Mouse (Mus musculus) intestine, embryonic 15.5 days (tissue): ENCODE measurements around the gene Vwa1. TPM values are rescaled to one million over a fixed set of nuclear protein-coding genes. Genes with fewer than 3 reads are reported as not detected.

Experiments used
- ATAC-seq: fragments of 200-750 bp; cut with Nextera tagmentation; 2 replicates; pipeline ENCODE4 v1.8.0; 2017; ENCODE audit warnings: moderate TSS enrichment, moderate library complexity
- H3K27ac ChIP-seq: fragments of 300-500 bp; sonication (generic); 2 replicates; pipeline ENCODE4 v1.5.1; 2015; ENCODE audit warnings: mild to moderate bottlenecking, inconsistent platforms
- H3K27me3 ChIP-seq: fragments of 300-500 bp; sonication (generic); replicated peaks from 2 replicates; pipeline ENCODE4 v1.6.1; 2015; ENCODE audit warnings: inconsistent platforms
- H3K36me3 ChIP-seq: fragments of 300-500 bp; sonication (generic); 2 replicates; pipeline ENCODE4 v1.6.1; 2015; ENCODE audit warnings: inconsistent platforms
- H3K4me1 ChIP-seq: fragments of 300-500 bp; sonication (generic); replicated peaks from 2 replicates; pipeline ENCODE4 v1.6.1; 2015; ENCODE audit warnings: inconsistent platforms
- H3K4me2 ChIP-seq: fragments of 300-500 bp; sonication (generic); replicated peaks from 2 replicates; pipeline ENCODE4 v1.6.1; 2015; ENCODE audit warnings: mild to moderate bottlenecking, inconsistent platforms
- H3K4me3 ChIP-seq: fragments of 300-500 bp; sonication (generic); replicated peaks from 2 replicates; pipeline ENCODE4 v1.5.1; 2015; ENCODE audit warnings: inconsistent platforms
- H3K9ac ChIP-seq: fragments of 300-500 bp; sonication (generic); 2 replicates; pipeline ENCODE4 v1.6.1; 2015; ENCODE audit warnings: inconsistent platforms
- H3K9me3 ChIP-seq: fragments of 300-500 bp; sonication (generic); 2 replicates; pipeline ENCODE4 v1.6.1; 2016; ENCODE audit warnings: inconsistent platforms
- WGBS: fragments of 180-500 bp; shearing (Covaris S2); methylation state at CpG from one replicate; pipeline ENCODE4 v1.1.7; 2015; 5-methylcytosine and 5-hydroxymethylcytosine counted together
- polyA plus RNA-seq: library from polyadenylated mRNA; unstranded; fragments of >200 nt; fragmentation: Nextera tagmentation; extraction: Ambion mirVana; gene quantifications from 2 replicates; pipeline ENCODE4 v1.2.1, GENCODE M21; 2015

The Vwa1 gene
- polyA plus RNA-seq, 1 experiment from 2014 or later = 16.7 TPM

- H3K36me3 ChIP-seq = peaks cover 12% of the 10 kb centered on the region; the same call in 1 of the 2 replicates
- no peak overlapping the region for H3K9ac ChIP-seq
- no peaks in the 10 kb centered on the region for H3K27me3 ChIP-seq
- peaks cover 10% of the 10 kb centered on the region for H3K4me1 ChIP-seq
- H3K4me3 ChIP-seq = no peak overlapping the region
- WGBS = 50% methylated on average over 8 of the region's 8 CpGs
- H3K9me3 ChIP-seq = no peaks in the 10 kb centered on the region
- H3K4me2 ChIP-seq = no peak overlapping the region
- no peak for ATAC-seq
- H3K27ac ChIP-seq = no peak overlapping the region
Measured at GRCm38 (mm10) chr4:155738262-155738661, 36.2 kb downstream of the Vwa1 start.

GRCm38 (mm10) chr4:155736421-155736820, 38.1 kb downstream of the Vwa1 start:
- no peak for ATAC-seq
- WGBS = 90% methylated on average over 5 of the region's 5 CpGs
- Histone ChIP-seq H3K4me3 (no peak overlapping the region), H3K4me2 (no peak overlapping the region), H3K36me3 (peaks cover 4% of the 10 kb centered on the region; the same call in 1 of the 2 replicates), H3K9ac (no peak overlapping the region), H3K27me3 (no peaks in the 10 kb centered on the region), H3K4me1 (peaks cover 10% of the 10 kb centered on the region), H3K9me3 (no peaks in the 10 kb centered on the region), H3K27ac (no peak overlapping the region)

GRCm38 (mm10) chr4:155735788-155736187, 38.7 kb downstream of the Vwa1 start:
- H3K36me3 ChIP-seq = peaks cover 4% of the 10 kb centered on the region; the same call in 1 of the 2 replicates
- H3K27me3 ChIP-seq = no peaks in the 10 kb centered on the region
- 0 out of 2 replicates have a peak overlapping the region, but pooled peaks have one; percentile 8 for H3K27ac ChIP-seq
- H3K9ac ChIP-seq = peak overlapping the region; percentile 78
- ATAC-seq = no peak
- WGBS = 69% methylated on average over 5 of the region's 5 CpGs
- H3K4me2 ChIP-seq = peak overlapping the region; percentile 84
- peaks cover 10% of the 10 kb centered on the region for H3K4me1 ChIP-seq
- peak overlapping the region; percentile 93 for H3K4me3 ChIP-seq
- no peaks in the 10 kb centered on the region for H3K9me3 ChIP-seq

- ATAC-seq = peak; percentile 80
- Histone ChIP-seq H3K4me2 (peak overlapping the region; percentile 84), H3K27ac (peak overlapping the region; percentile 90), H3K9ac (peak overlapping the region; percentile 78), H3K36me3 (peaks cover under 1% of the 10 kb centered on the region; the same call in 1 of the 2 replicates), H3K27me3 (no peaks in the 10 kb centered on the region), H3K4me1 (peaks cover 10% of the 10 kb centered on the region), H3K4me3 (peak overlapping the region; percentile 93), H3K9me3 (no peaks in the 10 kb centered on the region)
- WGBS = under 1% methylated on average over 54 of the region's 79 CpGs
Measured at GRCm38 (mm10) chr4:155734951-155735702, 39.4 kb downstream of the Vwa1 start.

GRCm38 (mm10) chr4:155734350-155734941, 40.1 kb downstream of the Vwa1 start, which contains the start of gene Tmem240:
Gene Tmem240, plus strand, starts transcription at chr4:155734800.
- no peaks in the 10 kb centered on the region for H3K27me3 ChIP-seq
- H3K9me3 ChIP-seq = no peaks in the 10 kb centered on the region
- peak within 1 kb of the TSS; percentile 90 for H3K27ac ChIP-seq
- peak within 1 kb of the TSS; percentile 84 for H3K4me2 ChIP-seq
- H3K9ac ChIP-seq = peak within 1 kb of the TSS; percentile 78
- no peaks in the 10 kb centered on the region; the same call in 1 of the 2 replicates for H3K36me3 ChIP-seq
- H3K4me1 ChIP-seq = peaks cover 10% of the 10 kb centered on the region
- peak; percentile 93 for ATAC-seq
- 1% methylated on average over 33 of the region's 35 CpGs for WGBS
- H3K4me3 ChIP-seq = peak within 1 kb of the TSS; percentile 93

GRCm38 (mm10) chr4:155733267-155733666, 41.2 kb downstream of the Vwa1 start:
- Histone ChIP-seq H3K27ac (no peak overlapping the region), H3K4me2 (no peak overlapping the region), H3K4me3 (no peak overlapping the region), H3K4me1 (peaks cover 10% of the 10 kb centered on the region), H3K9ac (no peak overlapping the region), H3K36me3 (no peaks in the 10 kb centered on the region; the same call in 1 of the 2 replicates), H3K27me3 (no peaks in the 10 kb centered on the region), H3K9me3 (no peaks in the 10 kb centered on the region)
- 84% methylated on average over 10 of the region's 10 CpGs for WGBS
- ATAC-seq = no peak

GRCm38 (mm10) chr4:155727993-155728392, 46.5 kb downstream of the Vwa1 start:
- no peaks in the 10 kb centered on the region; the same call in 1 of the 2 replicates for H3K36me3 ChIP-seq
- no peak overlapping the region for H3K4me3 ChIP-seq
- no peak for ATAC-seq
- H3K9me3 ChIP-seq = no peaks in the 10 kb centered on the region
- 75% methylated on average over 2 of the region's 2 CpGs for WGBS
- no peak overlapping the region for H3K9ac ChIP-seq
- no peak overlapping the region for H3K27ac ChIP-seq
- no peaks in the 10 kb centered on the region for H3K4me1 ChIP-seq
- no peak overlapping the region for H3K4me2 ChIP-seq
- H3K27me3 ChIP-seq = no peaks in the 10 kb centered on the region

GRCm38 (mm10) chr4:155721668-155722083, 52.8 kb downstream of the Vwa1 start:
- no peak overlapping the region for H3K4me3 ChIP-seq
- no peak; the same call in 1 of the 2 replicates for ATAC-seq
- H3K9me3 ChIP-seq = no peaks in the 10 kb centered on the region
- peaks cover 5% of the 10 kb centered on the region; the same call in 1 of the 2 replicates for H3K36me3 ChIP-seq
- no peaks in the 10 kb centered on the region for H3K27me3 ChIP-seq
- no peak overlapping the region for H3K4me2 ChIP-seq
- H3K9ac ChIP-seq = no peak overlapping the region
- 68% methylated on average over 4 of the region's 4 CpGs for WGBS
- no peaks in the 10 kb centered on the region for H3K4me1 ChIP-seq
- H3K27ac ChIP-seq = no peak overlapping the region

Other genes with a start within 250 kb of the Vwa1 start
- gene Nadk, start 212.3 kb downstream of the Vwa1 start, polyA plus RNA-seq = 91.6 and 93.4 TPM in 2 replicates
- gene Slc35e2, start 173.3 kb downstream of the Vwa1 start, polyA plus RNA-seq = 7.0 and 7.2 TPM in 2 replicates
- 50.2 and 53.9 TPM in 2 replicates for gene Cdk11b, start 149.8 kb downstream of the Vwa1 start, polyA plus RNA-seq
- gene Gm10563, start 129.3 kb downstream of the Vwa1 start, polyA plus RNA-seq = not detected in 2 replicates
- gene Mmp23, start 121.3 kb downstream of the Vwa1 start, polyA plus RNA-seq = 36.8 and 38.0 TPM in 2 replicates
- gene Mib2, start 105.5 kb downstream of the Vwa1 start, polyA plus RNA-seq = 17.8 and 22.6 TPM in 2 replicates
- gene Fndc10, start 80.4 kb downstream of the Vwa1 start, polyA plus RNA-seq = 6.1 and 7.6 TPM in 2 replicates
- 150 and 153 TPM in 2 replicates for gene Ssu72, start 69.9 kb downstream of the Vwa1 start, polyA plus RNA-seq
- 0.80 and 0.84 TPM in 2 replicates for gene Tmem240, start 39.9 kb downstream of the Vwa1 start, polyA plus RNA-seq
- 135 and 156 TPM in 2 replicates for gene Atad3a, start 13.6 kb downstream of the Vwa1 start, polyA plus RNA-seq
- gene Tmem88b, start 11.2 kb upstream of the Vwa1 start, polyA plus RNA-seq = 1.00 and 1.1 TPM in 2 replicates
- gene Ankrd65, start 15.7 kb upstream of the Vwa1 start, polyA plus RNA-seq = not detected in 2 replicates
- gene Mrpl20, start 28.2 kb upstream of the Vwa1 start, polyA plus RNA-seq = 225 and 226 TPM in 2 replicates
- gene Ccnl2, start 37.8 kb upstream of the Vwa1 start, polyA plus RNA-seq = 132 and 138 TPM in 2 replicates
- 169 and 171 TPM in 2 replicates for gene Aurkaip1, start 56.6 kb upstream of the Vwa1 start, polyA plus RNA-seq
- 76.9 and 81.3 TPM in 2 replicates for gene Mxra8, start 65.0 kb upstream of the Vwa1 start, polyA plus RNA-seq
- 9.9 and 11.9 TPM in 2 replicates for gene Dvl1, start 72.7 kb upstream of the Vwa1 start, polyA plus RNA-seq
- gene Tas1r3, start 88.7 kb upstream of the Vwa1 start, polyA plus RNA-seq = 0.25 and 0.51 TPM in 2 replicates
- 20.3 and 20.6 TPM in 2 replicates for gene Cptp, start 94.7 kb upstream of the Vwa1 start, polyA plus RNA-seq
- 61.3 and 64.1 TPM in 2 replicates for gene Ints11, start 94.8 kb upstream of the Vwa1 start, polyA plus RNA-seq
- gene Pusl1, start 117.1 kb upstream of the Vwa1 start, polyA plus RNA-seq = 46.6 and 54.0 TPM in 2 replicates
- 12.2 and 13.7 TPM in 2 replicates for gene Acap3, start 117.1 kb upstream of the Vwa1 start, polyA plus RNA-seq
- gene Ube2j2, start 169.1 kb upstream of the Vwa1 start, polyA plus RNA-seq = 100 and 105 TPM in 2 replicates
- gene C1qtnf12, start 187.6 kb upstream of the Vwa1 start, polyA plus RNA-seq = 60.1 and 60.2 TPM in 2 replicates
- 13.4 and 14.0 TPM in 2 replicates for gene B3galt6, start 218.0 kb upstream of the Vwa1 start, polyA plus RNA-seq
- 154 and 166 TPM in 2 replicates for gene Sdf4, start 218.2 kb upstream of the Vwa1 start, polyA plus RNA-seq
- gene Tnfrsf4, start 239.1 kb upstream of the Vwa1 start, polyA plus RNA-seq = 0.49 and 0.52 TPM in 2 replicates